Mouse (Mus musculus): ENCODE measurements at regions not wholly inside any gene's neighbourhood (a gene's known extent, or its start where the extent isn't known, plus 50 kb on each side); places are given as distances from the start of the nearest gene placed in this dataset.

DNA sequence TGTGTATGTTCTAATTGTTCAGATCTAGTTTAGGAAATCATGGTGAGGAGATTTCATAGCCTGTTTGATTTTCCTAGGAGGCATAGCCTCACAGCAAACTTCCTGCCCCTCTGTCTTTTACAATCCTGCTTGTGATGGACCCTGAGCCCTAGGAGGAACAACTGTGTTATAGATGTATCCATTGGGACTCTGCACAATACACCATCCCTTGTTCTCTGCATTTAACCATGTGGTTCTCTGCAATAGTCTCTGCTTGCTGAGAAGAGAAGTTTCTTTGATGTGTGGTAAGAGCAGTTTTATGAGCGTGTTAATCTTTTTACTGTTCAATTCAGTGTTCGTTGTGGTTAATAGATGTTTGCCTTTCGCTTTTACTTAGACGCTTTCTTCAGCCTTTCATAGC lies 95.9 kb upstream of the Slc13a1 start:
- TF ChIP-seq HCFC1 (IDR thresholded peaks at IDR 0.05; ENCODE audit: borderline replicate concordance, insufficient read depth, low read length) (no peak), CHD2 (IDR thresholded peaks at IDR 0.05; ENCODE audit: low read depth, low read length) (no peak), ZC3H11A (IDR thresholded peaks at IDR 0.05; ENCODE audit: borderline replicate concordance, low read depth, low read length) (no peak), ZNF384 (IDR thresholded peaks at IDR 0.05; ENCODE audit: low read depth, low read length) (no peak), MAFK (IDR thresholded peaks at IDR 0.05; ENCODE audit: insufficient read depth, low read depth, low read length) (no peak)
- DNase-seq (ENCODE audit: low read depth, low spot score): no peak
- in situ Hi-C loops (cut with MboI; ENCODE audit: low sequenced_read_pairs in 2 of 2, unreplicated experiment in 2 of 2): no loop called here
- H3K36me3 ChIP-seq (ENCODE audit: control insufficient read depth, insufficient read depth, low read length, poor library complexity, severe bottlenecking): no peaks in the 10 kb centered on the region
- H3K4me1 ChIP-seq (ENCODE audit: control insufficient read depth in 2 of 2, insufficient read depth in 2 of 2, low read length in 2 of 2, poor library complexity in 1 of 2): no peaks in the 10 kb centered on the region
- H3K4me3 ChIP-seq (ENCODE audit: insufficient read depth in 1 of 2, low read depth in 1 of 2, low read length in 2 of 2, poor library complexity in 1 of 2, severe bottlenecking in 1 of 2): no peak overlapping the region
- H3K9ac ChIP-seq (ENCODE audit: insufficient read depth, low read depth, low read length, poor library complexity, severe bottlenecking): no peak overlapping the region
- no peaks in the 10 kb centered on the region for H3K9me3 ChIP-seq (ENCODE audit: control insufficient read depth, insufficient read depth, low read depth, low read length)
- H3K27ac ChIP-seq (ENCODE audit: insufficient read depth, low read depth, low read length, poor library complexity, severe bottlenecking): no peak overlapping the region

DNA sequence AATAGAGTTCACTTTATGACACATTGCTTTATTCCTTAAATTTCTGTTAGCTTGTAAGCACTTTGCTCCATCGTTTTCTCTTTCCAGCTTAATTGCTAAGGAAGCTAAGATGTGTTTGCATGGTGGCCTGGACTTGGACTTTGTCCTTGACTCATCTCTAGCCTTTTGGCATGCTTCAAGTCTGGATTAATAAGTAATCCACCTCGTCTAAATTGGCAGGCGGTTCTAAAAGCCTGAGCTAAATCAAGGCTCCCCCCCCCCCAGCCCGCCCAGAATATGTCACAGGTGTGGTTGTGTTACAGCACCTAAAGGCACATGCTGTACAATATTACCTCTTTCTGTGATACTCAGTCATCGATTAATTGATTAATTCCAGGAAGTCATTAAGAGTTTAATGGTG lies 94.7 kb upstream of the Slc13a1 start:
- TF ChIP-seq HCFC1 (IDR thresholded peaks at IDR 0.05; ENCODE audit: borderline replicate concordance, insufficient read depth, low read length) (no peak), ZC3H11A (IDR thresholded peaks at IDR 0.05; ENCODE audit: borderline replicate concordance, low read depth, low read length) (no peak), ZNF384 (IDR thresholded peaks at IDR 0.05; ENCODE audit: low read depth, low read length) (no peak), MAFK (IDR thresholded peaks at IDR 0.05; ENCODE audit: insufficient read depth, low read depth, low read length) (no peak), CHD2 (IDR thresholded peaks at IDR 0.05; ENCODE audit: low read depth, low read length) (no peak)
- no peak overlapping the region for H3K27ac ChIP-seq (ENCODE audit: insufficient read depth, low read depth, low read length, poor library complexity, severe bottlenecking)
- no peak overlapping the region for H3K4me3 ChIP-seq (ENCODE audit: insufficient read depth in 1 of 2, low read depth in 1 of 2, low read length in 2 of 2, poor library complexity in 1 of 2, severe bottlenecking in 1 of 2)
- no peak for DNase-seq (ENCODE audit: low read depth, low spot score)
- no peak overlapping the region for H3K9ac ChIP-seq (ENCODE audit: insufficient read depth, low read depth, low read length, poor library complexity, severe bottlenecking)
- in situ Hi-C loops (cut with MboI; ENCODE audit: low sequenced_read_pairs in 2 of 2, unreplicated experiment in 2 of 2): no loop called here
- H3K36me3 ChIP-seq (ENCODE audit: control insufficient read depth, insufficient read depth, low read length, poor library complexity, severe bottlenecking): no peaks in the 10 kb centered on the region
- no peaks in the 10 kb centered on the region for H3K9me3 ChIP-seq (ENCODE audit: control insufficient read depth, insufficient read depth, low read depth, low read length)
- H3K4me1 ChIP-seq (ENCODE audit: control insufficient read depth in 2 of 2, insufficient read depth in 2 of 2, low read length in 2 of 2, poor library complexity in 1 of 2): no peaks in the 10 kb centered on the region

- Histone ChIP-seq H3K9me3 (ENCODE audit: control insufficient read depth, insufficient read depth, low read depth, low read length) (no peaks in the 10 kb centered on the region), H3K27ac (ENCODE audit: insufficient read depth, low read depth, low read length, poor library complexity, severe bottlenecking) (no peak overlapping the region), H3K4me1 (ENCODE audit: control insufficient read depth in 2 of 2, insufficient read depth in 2 of 2, low read length in 2 of 2, poor library complexity in 1 of 2) (no peaks in the 10 kb centered on the region), H3K4me3 (ENCODE audit: insufficient read depth in 1 of 2, low read depth in 1 of 2, low read length in 2 of 2, poor library complexity in 1 of 2, severe bottlenecking in 1 of 2) (no peak overlapping the region), H3K9ac (ENCODE audit: insufficient read depth, low read depth, low read length, poor library complexity, severe bottlenecking) (no peak overlapping the region), H3K36me3 (ENCODE audit: control insufficient read depth, insufficient read depth, low read length, poor library complexity, severe bottlenecking) (no peaks in the 10 kb centered on the region)
- in situ Hi-C loops (cut with MboI; ENCODE audit: low sequenced_read_pairs in 2 of 2, unreplicated experiment in 2 of 2): no loop called here
- DNase-seq (ENCODE audit: low read depth, low spot score): no peak
- TF ChIP-seq ZNF384 (IDR thresholded peaks at IDR 0.05; ENCODE audit: low read depth, low read length): no peak
- TF ChIP-seq MAFK (IDR thresholded peaks at IDR 0.05; ENCODE audit: insufficient read depth, low read depth, low read length): no peak
- no peak for TF ChIP-seq CHD2 (IDR thresholded peaks at IDR 0.05; ENCODE audit: low read depth, low read length)
- no peak for TF ChIP-seq ZC3H11A (IDR thresholded peaks at IDR 0.05; ENCODE audit: borderline replicate concordance, low read depth, low read length)
Observed at GRCm38 (mm10) chr6:24245591-24245990, 77.7 kb upstream of the Slc13a1 start.

DNA sequence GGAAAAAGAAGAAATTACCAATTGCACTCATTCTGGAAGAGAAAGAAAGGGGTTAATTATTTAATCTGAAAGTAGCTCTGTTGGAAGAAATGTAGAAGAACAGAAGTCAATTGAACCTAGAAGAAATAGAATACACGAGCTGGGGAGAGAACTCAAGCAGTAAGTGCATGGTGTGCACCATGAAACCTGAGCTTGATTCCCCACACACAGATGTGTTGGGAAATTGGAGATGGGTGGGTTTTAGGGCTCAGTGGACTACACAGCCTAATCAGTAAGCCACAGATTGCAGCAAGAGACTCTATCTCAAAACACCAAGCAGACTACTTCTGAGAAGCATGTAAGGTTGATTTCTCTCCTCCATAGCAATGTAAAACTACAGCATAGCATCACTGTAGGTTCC lies 70.6 kb upstream of the Slc13a1 start:
- Histone ChIP-seq H3K9me3 (ENCODE audit: control insufficient read depth, insufficient read depth, low read depth, low read length) (no peaks in the 10 kb centered on the region), H3K36me3 (ENCODE audit: control insufficient read depth, insufficient read depth, low read length, poor library complexity, severe bottlenecking) (no peaks in the 10 kb centered on the region), H3K9ac (ENCODE audit: insufficient read depth, low read depth, low read length, poor library complexity, severe bottlenecking) (no peak overlapping the region), H3K4me1 (ENCODE audit: control insufficient read depth in 2 of 2, insufficient read depth in 2 of 2, low read length in 2 of 2, poor library complexity in 1 of 2) (no peaks in the 10 kb centered on the region), H3K27ac (ENCODE audit: insufficient read depth, low read depth, low read length, poor library complexity, severe bottlenecking) (no peak overlapping the region), H3K4me3 (ENCODE audit: insufficient read depth in 1 of 2, low read depth in 1 of 2, low read length in 2 of 2, poor library complexity in 1 of 2, severe bottlenecking in 1 of 2) (no peak overlapping the region)
- in situ Hi-C loops (cut with MboI; ENCODE audit: low sequenced_read_pairs in 2 of 2, unreplicated experiment in 2 of 2): no loop called here
- DNase-seq (ENCODE audit: low read depth, low spot score): no peak
- TF ChIP-seq ZNF384 (IDR thresholded peaks at IDR 0.05; ENCODE audit: low read depth, low read length) (no peak), ZC3H11A (IDR thresholded peaks at IDR 0.05; ENCODE audit: borderline replicate concordance, low read depth, low read length) (no peak), MAFK (IDR thresholded peaks at IDR 0.05; ENCODE audit: insufficient read depth, low read depth, low read length) (no peak), HCFC1 (IDR thresholded peaks at IDR 0.05; ENCODE audit: borderline replicate concordance, insufficient read depth, low read length) (no peak), CHD2 (IDR thresholded peaks at IDR 0.05; ENCODE audit: low read depth, low read length) (no peak)

- Histone ChIP-seq H3K27ac (ENCODE audit: insufficient read depth, low read depth, low read length, poor library complexity, severe bottlenecking) (no peak overlapping the region), H3K4me1 (ENCODE audit: control insufficient read depth in 2 of 2, insufficient read depth in 2 of 2, low read length in 2 of 2, poor library complexity in 1 of 2) (no peaks in the 10 kb centered on the region), H3K4me3 (ENCODE audit: insufficient read depth in 1 of 2, low read depth in 1 of 2, low read length in 2 of 2, poor library complexity in 1 of 2, severe bottlenecking in 1 of 2) (no peak overlapping the region), H3K9me3 (ENCODE audit: control insufficient read depth, insufficient read depth, low read depth, low read length) (no peaks in the 10 kb centered on the region), H3K36me3 (ENCODE audit: control insufficient read depth, insufficient read depth, low read length, poor library complexity, severe bottlenecking) (no peaks in the 10 kb centered on the region), H3K9ac (ENCODE audit: insufficient read depth, low read depth, low read length, poor library complexity, severe bottlenecking) (no peak overlapping the region)
- no peak for DNase-seq (ENCODE audit: low read depth, low spot score)
- in situ Hi-C loops (cut with MboI; ENCODE audit: low sequenced_read_pairs in 2 of 2, unreplicated experiment in 2 of 2): no loop called here
- no peak for TF ChIP-seq ZNF384 (IDR thresholded peaks at IDR 0.05; ENCODE audit: low read depth, low read length)
- no peak for TF ChIP-seq ZC3H11A (IDR thresholded peaks at IDR 0.05; ENCODE audit: borderline replicate concordance, low read depth, low read length)
- no peak for TF ChIP-seq CHD2 (IDR thresholded peaks at IDR 0.05; ENCODE audit: low read depth, low read length)
- no peak for TF ChIP-seq HCFC1 (IDR thresholded peaks at IDR 0.05; ENCODE audit: borderline replicate concordance, insufficient read depth, low read length)
- no peak for TF ChIP-seq MAFK (IDR thresholded peaks at IDR 0.05; ENCODE audit: insufficient read depth, low read depth, low read length)
Observed at GRCm38 (mm10) chr6:24238054-24238453, 70.2 kb upstream of the Slc13a1 start.
